Mouse (Mus musculus): ENCODE measurements around the gene Sh3bgrl2.

The Sh3bgrl2 gene

GRCm38 (mm10) chr9:83679626-83680025, 131.5 kb downstream of the Sh3bgrl2 start:
- no peak for DNase-seq (ENCODE audit: low spot score in 2 of 2)

GRCm38 (mm10) chr9:83681661-83682655, 133.8 kb downstream of the Sh3bgrl2 start:
- DNase-seq (ENCODE audit: low spot score in 2 of 2) = no peak

- DNase-seq (ENCODE audit: low spot score in 2 of 2) = peak; percentile 13 to 32
Observed at GRCm38 (mm10) chr9:83686511-83687100, 138.5 kb downstream of the Sh3bgrl2 start.

GRCm38 (mm10) chr9:83687904-83688303, 139.8 kb downstream of the Sh3bgrl2 start:
- no peak for DNase-seq (ENCODE audit: low spot score in 2 of 2)
